Mouse (Mus musculus): ENCODE results near the gene Btbd9.

Btbd9 gene

DNA sequence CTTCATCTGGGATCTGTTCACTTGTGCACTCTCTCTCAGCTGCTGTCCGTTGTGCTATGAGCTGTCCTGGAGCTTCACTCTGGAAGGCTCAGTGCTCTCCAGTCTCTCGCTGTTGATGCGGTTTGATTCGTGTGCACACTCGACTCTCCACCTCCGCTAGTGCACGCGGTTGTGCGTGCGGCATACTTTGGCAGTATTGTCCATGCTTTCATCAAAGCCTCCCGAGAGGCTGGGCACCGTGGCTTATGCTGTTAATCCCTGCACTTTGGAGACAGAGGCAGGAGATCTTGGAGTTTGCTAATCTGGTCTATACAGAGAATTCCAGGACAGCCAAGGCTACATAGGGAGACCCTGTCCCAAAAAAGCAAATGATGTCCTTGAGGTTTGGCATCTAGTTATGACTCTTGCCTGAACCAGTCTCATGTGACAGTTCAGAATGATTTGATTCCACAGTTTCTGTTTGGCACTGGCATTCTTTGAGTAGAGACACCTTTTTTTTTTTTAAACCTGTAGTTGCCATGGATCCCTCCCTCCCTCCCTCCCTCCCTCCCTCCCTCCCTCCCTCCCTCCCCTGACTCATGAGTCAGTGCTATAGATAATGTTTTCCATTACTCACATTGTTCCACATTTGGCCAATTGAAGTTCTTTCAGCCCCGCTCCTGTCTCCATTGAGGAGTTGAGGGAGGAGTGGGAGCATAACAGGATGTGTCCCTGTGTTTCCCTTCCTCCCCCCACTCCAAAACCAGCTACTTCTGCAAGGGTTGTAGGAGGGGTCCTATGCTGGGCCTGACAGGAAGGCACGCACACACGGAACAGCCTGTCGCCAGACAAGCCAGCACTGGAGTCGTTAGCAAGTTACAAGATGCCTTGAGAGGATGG lies 379.6 kb downstream of the Btbd9 start:
- peak; percentile 12 to 29 for DNase-seq

DNA sequence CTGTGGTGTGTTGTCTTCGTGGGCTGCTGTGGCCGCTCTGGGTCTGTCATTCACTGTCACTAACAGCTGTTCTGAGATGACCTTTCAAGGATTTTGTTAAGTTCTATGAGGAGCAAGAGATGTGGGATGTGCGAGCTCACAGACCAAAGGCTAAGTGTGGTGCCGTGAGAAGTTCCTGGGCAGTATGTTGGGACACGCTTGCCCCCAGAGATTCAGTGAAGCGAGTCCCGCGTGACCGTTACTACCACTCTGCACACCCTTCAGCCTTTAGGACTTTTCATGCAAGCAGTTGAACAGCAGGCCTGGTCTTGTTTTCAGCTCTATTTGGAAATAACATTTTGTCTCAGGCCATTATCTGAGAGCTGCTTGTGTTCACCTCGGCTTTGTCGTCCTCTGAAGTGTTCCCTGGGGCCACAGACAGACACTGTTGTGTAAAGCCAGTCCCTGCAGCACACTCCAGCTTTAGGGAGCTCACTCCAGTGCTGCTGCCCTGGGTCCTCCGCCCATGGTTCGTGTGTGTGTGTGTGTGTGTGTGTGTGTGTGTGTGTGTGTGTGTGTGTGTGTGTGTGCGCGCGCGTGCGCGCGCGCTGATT lies 380.6 kb downstream of the Btbd9 start:
- DNase-seq = peak; percentile 1 to 4

DNA sequence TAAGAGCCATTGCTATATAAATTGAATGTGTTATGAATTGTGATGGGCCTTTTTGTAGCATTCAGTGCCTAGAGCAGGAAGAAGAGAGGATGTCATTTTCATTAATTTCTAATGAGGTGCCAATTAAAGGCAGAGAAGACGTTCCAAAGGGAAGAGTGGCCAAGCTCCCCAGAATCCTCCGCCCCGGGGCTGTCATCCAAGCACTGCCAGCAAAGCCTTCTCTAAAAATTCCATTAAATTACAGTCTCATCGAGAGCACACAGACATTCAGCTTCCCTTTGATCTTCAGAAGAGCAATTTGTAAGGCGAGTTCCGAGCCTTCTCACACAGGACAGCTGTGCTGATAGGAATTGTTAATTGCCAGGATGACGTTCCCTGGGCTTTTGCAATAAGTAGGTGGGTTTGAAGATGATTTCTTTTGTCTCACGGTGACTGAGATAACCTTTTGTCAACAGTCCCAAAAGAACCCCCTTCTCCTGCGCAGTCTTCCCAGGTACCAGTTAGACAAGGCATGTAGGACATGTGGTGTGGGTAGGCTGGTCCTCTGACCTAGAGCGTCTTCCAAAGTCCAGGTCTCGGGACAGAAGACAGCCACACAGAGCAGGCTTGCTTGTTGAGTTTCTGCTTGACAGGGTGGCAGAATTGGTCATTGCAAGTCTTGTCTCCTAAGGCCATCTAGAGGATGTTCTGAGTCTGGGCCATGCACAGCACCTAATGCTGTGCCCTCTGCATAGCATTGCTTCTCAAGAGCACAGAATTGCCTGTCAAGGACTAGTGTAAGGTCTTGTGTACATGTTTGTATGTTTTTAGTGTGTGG lies 381.5 kb downstream of the Btbd9 start:
- DNase-seq = peak; percentile 3 to 18

DNA sequence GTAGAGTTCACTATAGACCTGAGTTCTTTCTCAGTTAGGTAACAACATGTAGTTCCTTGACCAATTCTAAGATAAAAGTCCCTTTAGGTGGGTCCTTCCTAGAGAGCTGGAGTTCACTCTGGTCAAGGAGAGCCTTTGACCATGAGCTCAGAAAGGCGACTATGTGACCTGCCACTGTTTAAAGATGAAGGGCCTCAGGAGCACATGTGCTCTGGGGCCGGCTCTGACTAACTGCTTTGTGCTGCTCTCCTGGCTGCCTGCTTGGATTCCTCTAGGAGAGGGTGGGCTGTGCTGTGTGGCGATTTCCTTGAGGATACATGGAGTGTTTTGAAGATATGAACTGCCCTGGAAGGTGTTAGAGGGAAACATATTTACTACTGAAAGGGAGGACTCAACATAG lies 382.2 kb downstream of the Btbd9 start:
- peak; percentile 0 to 1 for DNase-seq

DNA sequence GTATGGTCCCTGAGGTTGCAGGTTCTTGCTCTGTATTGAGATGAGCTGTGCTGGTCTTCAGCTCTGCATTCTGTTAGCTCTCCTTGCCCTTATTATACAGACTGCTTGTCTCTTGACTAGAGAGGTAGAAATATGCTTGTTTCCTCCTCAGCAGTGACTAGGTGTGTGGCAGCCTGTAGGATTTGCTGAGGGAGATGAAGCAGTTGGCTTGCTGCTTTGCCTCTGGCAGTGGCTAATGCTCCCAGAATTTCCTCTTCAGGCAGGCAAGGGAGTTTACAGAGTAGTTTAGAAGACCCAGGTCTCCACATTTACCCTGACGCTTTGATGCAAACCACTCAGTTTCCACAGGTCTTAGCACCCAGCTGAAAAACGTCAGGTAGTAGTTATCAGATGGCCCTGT lies 382.7 kb downstream of the Btbd9 start:
- DNase-seq = no peak

DNA sequence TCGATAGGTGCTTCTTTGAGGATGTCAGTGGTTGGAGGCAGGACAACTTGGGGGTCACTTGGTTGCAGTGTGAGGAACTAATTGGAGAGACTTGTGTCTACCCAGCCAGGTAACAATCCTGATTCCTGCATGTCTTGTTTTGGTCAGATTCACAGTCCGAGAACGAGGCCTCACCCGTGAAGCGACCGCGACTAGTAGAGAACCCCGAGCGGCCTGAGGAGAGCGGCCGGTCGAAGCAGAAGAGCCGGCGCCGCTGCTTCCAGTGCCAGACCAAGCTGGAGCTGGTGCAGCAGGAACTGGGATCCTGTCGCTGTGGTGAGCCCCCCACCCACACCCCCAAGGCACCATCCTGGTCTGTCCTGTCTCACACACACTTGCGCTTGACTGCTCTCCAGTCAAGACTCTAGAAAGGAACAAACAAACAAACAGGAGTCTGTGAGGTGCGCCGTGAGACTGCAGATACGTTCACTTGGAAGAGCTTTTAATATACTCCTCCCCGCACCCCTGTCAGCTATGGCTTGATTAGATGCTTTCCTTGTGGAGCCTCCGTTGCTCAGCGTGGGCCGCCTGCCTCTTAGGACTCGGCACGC lies 383.8 kb downstream of the Btbd9 start:
- DNase-seq = peak; percentile 6 to 10

DNA sequence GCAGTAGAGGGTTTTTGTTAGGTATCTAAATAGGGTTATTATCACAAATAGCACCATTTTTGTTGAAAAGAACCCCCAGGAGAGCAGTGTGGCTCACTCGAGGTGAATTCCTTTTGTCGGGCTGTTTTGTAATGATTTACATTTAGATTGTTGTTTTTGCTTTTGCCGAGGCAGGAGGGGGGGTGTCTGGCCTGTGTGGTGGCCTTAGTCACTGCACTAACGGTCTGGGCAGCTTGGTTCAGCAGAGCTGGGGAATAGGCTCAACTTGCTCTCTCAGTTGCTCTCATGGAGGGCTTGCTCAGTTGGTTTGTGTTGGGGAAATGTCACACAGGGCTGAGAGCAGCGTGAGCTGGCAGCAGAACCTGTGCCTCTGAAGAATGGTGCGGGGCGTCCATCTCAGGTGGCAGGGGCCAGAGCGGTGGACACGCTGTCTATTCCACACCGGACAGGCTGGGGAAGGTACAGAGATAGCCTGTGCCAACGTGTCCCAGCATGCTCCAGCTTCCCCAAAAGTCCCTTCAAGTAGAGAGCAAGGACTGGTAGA lies 385.1 kb downstream of the Btbd9 start:
- DNase-seq = peak; percentile 40 to 59

DNA sequence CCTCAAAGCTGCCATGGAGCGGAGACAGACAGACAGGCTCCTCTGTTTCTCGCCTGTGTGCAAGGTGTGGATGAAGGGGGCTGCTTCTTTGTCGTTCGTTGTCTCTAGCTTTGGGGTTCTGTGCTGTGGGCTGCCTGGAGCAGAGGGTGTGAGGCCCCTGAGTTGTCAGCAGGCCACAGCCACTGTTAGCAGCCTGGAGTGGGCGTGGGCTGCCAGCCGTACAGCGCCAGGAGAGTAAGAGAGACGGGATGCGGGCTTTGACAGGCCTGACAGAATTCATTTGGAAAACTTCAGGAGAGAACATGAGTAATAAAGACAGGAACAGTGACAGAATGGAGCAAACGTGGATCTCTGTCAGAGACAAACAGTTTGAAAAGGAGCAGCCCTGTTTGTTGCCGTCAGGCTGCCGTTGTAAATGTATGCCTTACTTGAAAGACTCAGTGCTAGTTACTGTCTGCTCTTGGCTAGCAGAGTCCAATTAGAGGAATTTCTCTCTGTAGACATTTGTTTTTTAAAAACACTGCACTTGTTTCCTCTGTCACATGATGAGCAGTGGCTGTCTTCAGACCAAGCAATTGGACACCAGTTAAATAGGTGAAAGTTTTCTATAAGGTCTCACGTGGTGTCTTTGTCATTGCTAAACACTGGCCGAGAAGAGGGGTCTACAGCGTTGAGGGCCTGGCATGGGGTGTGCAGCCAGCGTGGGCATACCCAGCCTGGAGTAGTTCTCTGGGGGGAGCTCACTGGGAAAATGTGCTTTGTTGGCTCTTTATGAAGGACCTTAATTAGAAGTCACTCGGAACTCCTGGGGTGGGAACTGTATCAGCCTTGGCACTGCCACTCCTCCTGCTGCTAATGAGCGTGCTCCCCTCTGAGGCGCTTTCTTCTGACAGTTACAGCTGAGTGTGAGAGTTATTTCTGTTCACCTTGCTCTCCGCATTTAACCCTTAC lies 388.0 kb downstream of the Btbd9 start:
- DNase-seq = peak in 1 of 2 experiments; percentile 28

DNA sequence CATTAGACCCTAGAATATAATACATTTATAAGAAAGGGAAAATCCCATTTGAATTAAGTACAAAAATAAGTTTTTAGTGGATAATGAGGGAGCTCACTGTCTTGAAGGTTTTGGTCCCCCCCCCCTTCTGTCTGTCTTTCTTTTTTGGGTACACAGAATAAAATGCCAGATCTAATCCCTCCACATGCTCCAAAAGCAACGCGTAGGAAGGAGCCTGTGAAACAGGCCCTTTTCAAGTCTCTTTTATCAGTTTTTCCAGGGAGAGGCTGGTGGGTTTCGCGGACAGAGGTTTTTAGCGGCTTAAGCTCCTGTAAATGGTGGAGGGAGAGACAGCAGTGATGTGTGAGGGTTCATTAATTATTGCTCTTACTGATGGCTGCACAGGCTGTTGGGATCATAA lies 388.7 kb downstream of the Btbd9 start:
- DNase-seq = no peak

DNA sequence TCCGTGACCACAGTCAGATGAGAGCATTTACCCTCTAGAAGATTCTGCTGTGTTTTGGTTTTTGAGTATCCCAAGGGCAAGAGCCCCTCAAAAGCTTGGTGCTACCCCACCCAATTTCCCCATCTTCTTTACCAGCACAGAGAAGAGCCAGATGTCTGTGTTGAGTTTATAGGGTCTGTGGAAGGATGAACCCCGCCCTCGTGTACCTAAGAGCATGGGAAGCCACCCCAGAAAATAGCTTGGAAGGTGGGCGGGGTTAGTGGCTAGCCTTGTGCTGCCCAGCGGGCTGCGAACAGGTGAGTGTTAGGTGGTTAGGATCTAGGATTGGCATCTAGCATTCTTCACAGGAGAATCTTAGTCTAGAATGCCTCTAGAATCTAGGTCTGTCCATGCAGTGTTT lies 389.1 kb downstream of the Btbd9 start:
- peak in 1 of 2 experiments; percentile 1 for DNase-seq

DNA sequence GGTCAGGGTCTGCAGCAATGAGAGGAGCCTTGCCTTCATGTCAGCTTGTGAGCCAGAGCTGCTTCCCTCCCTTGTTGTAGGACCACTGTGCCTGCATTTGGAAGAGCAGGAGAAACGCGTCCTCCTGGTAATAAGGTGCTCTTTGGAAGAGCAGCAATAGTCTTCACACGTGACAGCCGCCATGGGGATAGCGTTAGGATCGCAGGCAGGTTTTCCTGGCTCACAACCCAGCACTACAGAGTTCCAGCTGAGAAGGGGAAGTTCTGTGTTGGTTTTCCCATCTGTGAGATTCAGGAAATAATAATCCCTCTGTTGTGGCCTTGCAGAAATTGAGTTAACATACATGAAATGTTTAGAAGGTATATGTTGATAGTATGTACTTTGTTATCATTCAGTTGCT lies 392.7 kb downstream of the Btbd9 start:
- no peak for DNase-seq

DNA sequence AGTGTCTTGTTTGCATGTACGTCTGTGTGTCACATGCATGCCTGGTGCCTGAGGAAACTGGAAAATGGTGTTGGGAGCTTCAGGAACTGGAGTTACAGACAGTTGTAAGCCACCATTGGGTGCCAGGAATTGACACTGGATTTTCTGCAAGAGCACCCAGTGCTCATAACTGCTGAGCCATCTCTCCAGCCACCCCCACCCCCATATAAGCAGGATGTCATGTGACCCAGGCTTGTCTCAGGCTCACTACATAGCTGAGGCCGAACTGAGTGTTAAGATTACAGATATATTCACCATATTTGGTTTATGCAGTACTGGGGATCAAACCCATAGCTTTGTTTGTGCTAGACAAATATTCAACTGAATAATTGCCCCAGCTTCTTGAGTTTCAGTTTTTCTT lies 394.2 kb downstream of the Btbd9 start:
- peak in 1 of 2 experiments; percentile 0 for DNase-seq

DNA sequence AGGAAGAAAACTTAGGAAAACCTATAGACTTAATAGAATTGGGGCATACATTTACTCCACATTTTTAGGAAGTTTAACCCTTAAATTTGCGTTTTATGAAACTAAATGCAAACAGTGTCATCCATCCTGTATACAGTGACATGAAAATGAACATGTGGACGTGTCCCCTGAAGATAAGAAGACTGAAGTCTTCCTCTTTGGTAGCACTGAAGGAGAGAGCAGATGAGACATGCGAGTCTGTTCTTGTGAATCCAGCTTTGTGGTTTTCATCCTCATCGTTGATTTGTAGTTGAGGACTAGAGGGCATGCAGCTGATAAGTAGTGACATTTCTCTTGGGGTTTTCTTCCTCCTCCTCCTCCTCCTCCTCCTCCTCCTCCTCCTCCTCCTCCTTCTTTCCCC lies 394.7 kb downstream of the Btbd9 start:
- no peak for DNase-seq

DNA sequence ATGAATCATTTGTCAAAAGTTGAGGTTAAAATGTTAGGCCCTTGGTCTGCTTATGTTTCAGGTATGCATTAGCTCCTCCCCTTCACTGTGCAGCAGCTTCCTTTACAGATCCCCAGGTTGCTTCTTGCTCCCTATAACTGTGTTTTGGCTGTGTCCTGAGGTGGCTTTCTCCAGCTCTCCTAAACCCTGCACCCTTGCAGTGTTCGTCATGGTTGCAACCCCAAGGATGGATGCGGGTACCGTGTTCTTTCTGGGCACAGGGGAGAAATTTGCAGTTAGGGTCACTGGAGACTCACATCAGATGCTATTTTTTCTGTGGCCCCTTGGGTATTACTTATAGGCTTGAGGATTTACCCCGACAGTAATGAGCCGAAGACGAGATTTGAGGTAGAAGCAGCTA lies 396.1 kb downstream of the Btbd9 start:
- peak in 1 of 2 experiments; percentile 1 for DNase-seq

DNA sequence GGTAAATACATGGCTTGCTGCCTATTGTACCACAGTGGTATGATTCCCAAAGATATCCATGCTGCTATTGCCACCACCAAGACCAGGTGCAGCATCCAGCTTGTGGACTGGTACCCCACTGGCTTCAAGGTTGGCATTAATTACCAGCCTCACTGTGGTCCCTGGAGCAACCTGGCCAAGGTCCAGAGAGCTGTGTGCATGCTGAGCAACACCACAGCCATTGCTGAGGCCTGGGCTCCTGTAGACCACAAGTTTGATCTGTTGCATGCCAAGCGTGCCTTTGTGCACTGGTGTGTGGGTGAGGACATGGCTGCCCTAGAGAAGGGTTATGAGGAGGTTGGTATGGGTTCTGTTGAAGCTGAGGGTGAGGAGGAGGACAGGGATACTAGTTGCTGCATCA lies 397.9 kb downstream of the Btbd9 start:
- peak in 1 of 2 experiments; percentile 50 for DNase-seq

DNA sequence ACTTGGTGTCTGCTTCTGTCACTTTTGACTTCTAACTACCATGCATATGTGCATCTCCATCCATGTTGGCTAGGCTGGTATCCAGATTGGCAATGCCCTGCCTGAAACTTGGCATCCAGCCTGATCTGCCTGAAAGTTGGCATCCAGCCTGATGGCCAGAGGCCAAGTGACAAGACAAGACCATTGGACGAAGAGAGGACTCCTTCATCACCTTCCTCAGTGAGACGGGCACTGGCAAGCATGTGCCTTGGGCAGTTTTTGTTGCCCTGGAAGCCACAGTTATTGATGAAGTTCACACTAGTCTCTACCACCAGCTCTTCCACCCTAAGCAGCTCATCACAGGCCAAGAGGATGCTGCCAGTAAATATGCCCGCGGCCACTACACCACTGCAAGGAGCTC lies 398.9 kb downstream of the Btbd9 start:
- peak in 1 of 2 experiments; percentile 19 for DNase-seq
